Mouse (Mus musculus) stomach, postnatal 0 days (tissue): ENCODE measurements around the gene Osbpl8.

Experiments
- CTCF ChIP-seq: IDR thresholded peaks from 2 replicates; pipeline ENCODE4 v1.5.1; 2016; ENCODE audit warnings: antibody characterized with exemption, low read depth, mild to moderate bottlenecking, moderate library complexity
- EP300 ChIP-seq: optimal IDR thresholded peaks from 2 replicates; pipeline ENCODE3; 2016; ENCODE audit warnings: antibody characterized with exemption

DNA sequence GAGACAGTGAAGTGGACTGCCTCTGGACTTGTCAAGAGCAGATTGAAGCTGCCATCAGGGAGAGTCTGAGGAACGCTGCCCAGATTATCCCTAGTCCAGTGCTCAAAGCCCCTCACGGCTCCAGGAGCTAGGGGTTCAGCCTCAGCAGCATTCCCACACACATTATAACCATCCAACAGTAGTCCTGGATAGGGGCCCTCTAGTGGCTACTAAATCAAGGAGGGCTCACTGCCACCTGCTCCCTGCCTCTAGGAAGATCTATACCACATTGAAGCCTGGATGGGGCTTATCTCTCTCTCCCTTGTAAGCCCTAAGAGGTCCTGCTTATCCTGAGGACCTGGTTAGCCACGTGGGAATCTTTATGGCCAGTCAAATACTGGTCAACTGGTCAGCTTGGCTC is 16.1 kb downstream of the Osbpl8 start:
- TF ChIP-seq EP300 (no peak), CTCF (peak; percentile 58)
